Mouse (Mus musculus): ENCODE data around the gene Tada2b. TPM values are rescaled to one million over a fixed set of nuclear protein-coding genes. Genes with fewer than 3 reads are reported as not detected.

The Tada2b gene
- 1.6 TPM in 2 replicates for polyA plus RNA-seq (2015; fragmentation: Nextera tagmentation; extraction: Ambion mirVana)

GRCm38 (mm10) chr5:36484171-36484990 is at the start of gene Tada2b, which contains the start of gene Ccdc96:
Gene Tada2b (minus strand): TSS chr5:36484285.
Gene Ccdc96 (plus strand): TSS chr5:36484588.
- Histone ChIP-seq H3K9ac (ENCODE audit: low read depth, low read length) (peak within 1 kb of the TSS; percentile 92), H3K27ac (ENCODE audit: low read length) (peak within 1 kb of the TSS; percentile 54), H3K9me3 (ENCODE audit: control insufficient read depth, low read length) (no peaks in the 10 kb centered on the region), H3K4me1 (ENCODE audit: control insufficient read depth, insufficient read depth, low read length) (peaks cover 21% of the 10 kb centered on the region), H3K36me3 (ENCODE audit: control insufficient read depth, insufficient read depth, low read length) (no peaks in the 10 kb centered on the region), H3K4me2 (ENCODE audit: low read depth, low read length) (peak within 1 kb of the TSS; percentile 97), H3K27me3 (replicated peaks; ENCODE audit: control insufficient read depth, insufficient read depth, low read length) (peaks cover 10% of the 10 kb centered on the region; the same call in 1 of the 2 replicates), H3K4me3 (ENCODE audit: low read length) (peak within 1 kb of the TSS; percentile 90)
- under 1% methylated on average over 79 of the region's 97 CpGs for WGBS
- peak; percentile 99 for ATAC-seq

DNA sequence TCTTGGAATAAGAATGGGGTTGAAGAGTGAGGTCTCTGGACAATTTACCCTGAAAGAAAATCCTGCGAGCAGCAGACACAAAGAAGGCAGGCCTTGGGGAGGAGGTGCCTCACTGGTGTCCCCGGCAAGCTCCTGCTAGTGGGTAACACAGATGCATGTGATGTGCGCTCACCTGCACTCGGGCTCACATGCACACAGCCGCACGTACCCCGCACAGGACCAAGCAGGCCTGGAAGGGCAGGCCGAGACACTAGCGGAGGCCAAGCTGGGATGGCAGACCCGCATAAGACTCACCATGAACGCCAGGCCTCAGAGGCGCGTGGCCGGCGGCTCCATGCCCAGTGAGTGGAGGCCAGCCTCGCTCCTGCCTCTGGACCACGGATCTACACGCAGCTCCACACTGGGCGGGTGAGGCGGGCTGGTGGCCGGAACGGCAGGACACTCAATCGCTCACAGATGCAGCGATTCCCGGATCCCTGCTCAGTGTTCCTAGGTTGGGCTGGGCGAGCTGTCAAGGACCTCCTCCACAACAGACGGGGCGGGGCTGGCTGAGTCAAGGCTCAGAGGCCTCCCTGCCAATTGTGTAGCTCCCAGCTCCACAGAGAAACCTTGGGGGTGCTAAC is 46.2 kb upstream of the Tada2b start:
- H3K36me3 ChIP-seq (ENCODE audit: control insufficient read depth, insufficient read depth, low read length): no peaks in the 10 kb centered on the region
- H3K9me3 ChIP-seq (ENCODE audit: control insufficient read depth, low read length): no peaks in the 10 kb centered on the region
- H3K9ac ChIP-seq (ENCODE audit: low read depth, low read length): peak overlapping the region; percentile 90
- no peaks in the 10 kb centered on the region for H3K27me3 ChIP-seq (replicated peaks; ENCODE audit: control insufficient read depth, insufficient read depth, low read length)
- peak; percentile 96 for ATAC-seq
- peaks cover 24% of the 10 kb centered on the region for H3K4me1 ChIP-seq (ENCODE audit: control insufficient read depth, insufficient read depth, low read length)
- under 1% methylated on average over 28 of the region's 28 CpGs for WGBS
- H3K27ac ChIP-seq (ENCODE audit: low read length): peak overlapping the region; percentile 91
- peak overlapping the region; percentile 85 for H3K4me2 ChIP-seq (ENCODE audit: low read depth, low read length)
- H3K4me3 ChIP-seq (ENCODE audit: low read length): peak overlapping the region; percentile 77

DNA sequence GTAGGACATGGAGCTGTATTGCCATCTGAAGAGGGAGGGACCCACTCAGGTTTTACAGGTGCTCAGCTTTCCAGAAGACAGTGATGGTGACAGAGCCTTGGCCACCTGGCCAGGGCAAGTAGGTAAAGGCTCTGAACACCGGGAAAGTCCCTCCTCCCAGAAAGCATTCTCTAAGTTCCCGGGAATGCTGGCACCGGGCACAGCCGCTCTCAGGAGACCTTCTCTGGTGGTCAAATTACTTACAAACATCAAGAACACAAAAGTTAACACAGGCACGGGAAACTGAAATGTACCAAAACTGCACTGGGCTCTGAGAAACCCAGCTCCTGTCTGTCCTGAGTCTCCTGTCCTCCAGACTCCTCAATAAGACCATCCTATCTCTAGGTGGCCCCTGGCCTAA is 45.6 kb upstream of the Tada2b start:
- Histone ChIP-seq H3K27ac (ENCODE audit: low read length) (peak overlapping the region; percentile 91; the same call in 1 of the 2 replicates), H3K4me1 (ENCODE audit: control insufficient read depth, insufficient read depth, low read length) (peaks cover 24% of the 10 kb centered on the region), H3K27me3 (replicated peaks; ENCODE audit: control insufficient read depth, insufficient read depth, low read length) (no peaks in the 10 kb centered on the region)

GRCm38 (mm10) chr5:36526921-36527320 is 42.8 kb upstream of the Tada2b start:
- Histone ChIP-seq H3K9ac (ENCODE audit: low read depth, low read length) (no peak overlapping the region), H3K27ac (ENCODE audit: low read length) (no peak overlapping the region), H3K27me3 (replicated peaks; ENCODE audit: control insufficient read depth, insufficient read depth, low read length) (no peaks in the 10 kb centered on the region), H3K4me2 (ENCODE audit: low read depth, low read length) (no peak overlapping the region), H3K4me3 (ENCODE audit: low read length) (no peak overlapping the region), H3K4me1 (ENCODE audit: control insufficient read depth, insufficient read depth, low read length) (peaks cover 19% of the 10 kb centered on the region), H3K9me3 (ENCODE audit: control insufficient read depth, low read length) (no peaks in the 10 kb centered on the region), H3K36me3 (ENCODE audit: control insufficient read depth, insufficient read depth, low read length) (no peaks in the 10 kb centered on the region)
- 85% methylated on average over 2 of the region's 2 CpGs for WGBS
- ATAC-seq: no peak

More for the DNA sequence above, 45.6 kb upstream of the Tada2b start:
- Histone ChIP-seq H3K9me3 (ENCODE audit: control insufficient read depth, low read length) (no peaks in the 10 kb centered on the region), H3K9ac (ENCODE audit: low read depth, low read length) (peak overlapping the region; percentile 90), H3K4me3 (ENCODE audit: low read length) (peak overlapping the region; percentile 77), H3K36me3 (ENCODE audit: control insufficient read depth, insufficient read depth, low read length) (no peaks in the 10 kb centered on the region), H3K4me2 (ENCODE audit: low read depth, low read length) (peak overlapping the region; percentile 85)
- WGBS: 8% methylated on average over 5 of the region's 5 CpGs
- ATAC-seq: no peak

GRCm38 (mm10) chr5:36526274-36526673 is 42.2 kb upstream of the Tada2b start:
- WGBS: 79% methylated on average over 5 of the region's 5 CpGs
- peaks cover 18% of the 10 kb centered on the region for H3K4me1 ChIP-seq (ENCODE audit: control insufficient read depth, insufficient read depth, low read length)
- peaks cover 4% of the 10 kb centered on the region; the same call in 1 of the 2 replicates for H3K36me3 ChIP-seq (ENCODE audit: control insufficient read depth, insufficient read depth, low read length)
- H3K9me3 ChIP-seq (ENCODE audit: control insufficient read depth, low read length): no peaks in the 10 kb centered on the region
- ATAC-seq: no peak
- no peaks in the 10 kb centered on the region for H3K27me3 ChIP-seq (replicated peaks; ENCODE audit: control insufficient read depth, insufficient read depth, low read length)
- no peak overlapping the region for H3K4me2 ChIP-seq (ENCODE audit: low read depth, low read length)
- H3K27ac ChIP-seq (ENCODE audit: low read length): no peak overlapping the region; the same call in 1 of the 2 replicates
- no peak overlapping the region for H3K9ac ChIP-seq (ENCODE audit: low read depth, low read length)
- H3K4me3 ChIP-seq (ENCODE audit: low read length): no peak overlapping the region

DNA sequence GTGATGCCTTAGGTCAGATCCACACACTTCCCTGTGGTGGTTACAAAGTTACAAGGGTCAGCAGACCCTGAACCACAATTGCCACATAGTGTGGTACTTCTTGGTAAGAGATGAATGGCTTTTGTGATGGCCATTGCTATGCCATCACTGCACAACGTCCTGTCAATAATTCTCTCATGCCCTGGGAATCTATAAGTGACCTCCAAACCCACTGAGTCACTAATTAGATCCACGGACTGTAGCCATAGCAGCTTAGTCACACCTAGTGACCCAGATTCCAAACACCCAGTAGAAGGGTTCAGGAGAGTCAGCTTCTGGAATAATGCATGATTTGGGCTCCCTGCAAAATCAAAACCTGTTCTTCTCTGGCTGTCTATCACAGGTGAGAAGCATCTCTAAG is 41.1 kb upstream of the Tada2b start:
- WGBS: 74% methylated on average over 2 of the region's 2 CpGs
- peaks cover 5% of the 10 kb centered on the region; the same call in 1 of the 2 replicates for H3K36me3 ChIP-seq (ENCODE audit: control insufficient read depth, insufficient read depth, low read length)
- no peak overlapping the region for H3K4me3 ChIP-seq (ENCODE audit: low read length)
- no peak overlapping the region for H3K27ac ChIP-seq (ENCODE audit: low read length)
- H3K9me3 ChIP-seq (ENCODE audit: control insufficient read depth, low read length): no peaks in the 10 kb centered on the region
- peaks cover 12% of the 10 kb centered on the region for H3K4me1 ChIP-seq (ENCODE audit: control insufficient read depth, insufficient read depth, low read length)
- H3K27me3 ChIP-seq (replicated peaks; ENCODE audit: control insufficient read depth, insufficient read depth, low read length): no peaks in the 10 kb centered on the region
- no peak overlapping the region for H3K9ac ChIP-seq (ENCODE audit: low read depth, low read length)
- H3K4me2 ChIP-seq (ENCODE audit: low read depth, low read length): no peak overlapping the region
- no peak for ATAC-seq

DNA sequence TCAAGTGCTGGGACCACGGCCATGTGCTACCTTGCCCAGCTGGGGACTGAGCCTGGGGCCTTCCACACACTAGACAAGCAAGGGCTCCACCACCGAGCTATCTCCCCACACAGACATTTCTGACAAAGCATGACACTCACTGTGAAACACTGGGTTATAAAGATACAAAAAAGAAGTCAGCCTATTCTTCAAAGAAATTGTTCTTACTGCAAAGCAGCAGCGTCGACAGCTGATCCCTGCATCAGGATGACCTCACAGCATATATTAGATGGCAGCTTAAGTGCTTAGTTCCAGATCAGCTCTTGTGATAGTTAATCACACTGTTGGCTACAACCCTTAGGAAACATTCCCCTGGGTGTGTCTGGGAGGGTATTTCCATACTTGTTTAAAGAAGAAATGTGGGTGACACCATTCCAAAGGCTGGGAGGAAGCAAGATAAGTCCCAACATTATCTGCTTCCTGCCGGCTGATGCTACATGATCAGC is 39.2 kb upstream of the Tada2b start:
- H3K36me3 ChIP-seq (ENCODE audit: control insufficient read depth, insufficient read depth, low read length): peaks cover 9% of the 10 kb centered on the region; the same call in 1 of the 2 replicates
- H3K4me2 ChIP-seq (ENCODE audit: low read depth, low read length): no peak overlapping the region
- H3K27me3 ChIP-seq (replicated peaks; ENCODE audit: control insufficient read depth, insufficient read depth, low read length): no peaks in the 10 kb centered on the region
- H3K9me3 ChIP-seq (ENCODE audit: control insufficient read depth, low read length): no peaks in the 10 kb centered on the region
- no peaks in the 10 kb centered on the region for H3K4me1 ChIP-seq (ENCODE audit: control insufficient read depth, insufficient read depth, low read length)
- H3K4me3 ChIP-seq (ENCODE audit: low read length): no peak overlapping the region
- H3K27ac ChIP-seq (ENCODE audit: low read length): no peak overlapping the region
- H3K9ac ChIP-seq (ENCODE audit: low read depth, low read length): no peak overlapping the region
- ATAC-seq: no peak
- WGBS: 78% methylated on average over 5 of the region's 5 CpGs

DNA sequence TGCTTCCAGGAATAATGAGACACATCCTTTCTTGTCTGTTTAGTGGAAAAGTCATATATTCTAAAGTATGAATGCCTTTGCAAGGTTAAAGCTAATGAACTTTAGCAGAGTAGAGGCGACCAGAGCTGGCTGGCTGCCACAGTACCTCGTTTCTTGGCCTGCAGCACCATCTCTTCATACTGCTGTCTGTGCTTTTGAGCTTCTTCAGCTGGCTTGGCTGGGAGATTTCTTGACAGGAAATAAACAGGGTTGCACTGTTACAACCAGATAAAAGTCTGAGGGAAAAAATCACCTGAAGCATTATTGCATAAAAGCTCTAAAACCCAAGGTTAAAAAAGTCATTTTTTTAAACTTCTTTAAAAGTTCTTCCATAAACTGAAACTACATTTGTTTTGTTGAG is 38.7 kb upstream of the Tada2b start:
- ATAC-seq: no peak
- no peaks in the 10 kb centered on the region for H3K9me3 ChIP-seq (ENCODE audit: control insufficient read depth, low read length)
- no peak overlapping the region for H3K27ac ChIP-seq (ENCODE audit: low read length)
- peaks cover 9% of the 10 kb centered on the region; the same call in 1 of the 2 replicates for H3K36me3 ChIP-seq (ENCODE audit: control insufficient read depth, insufficient read depth, low read length)
- no peak overlapping the region for H3K4me3 ChIP-seq (ENCODE audit: low read length)
- 54% methylated on average over 2 of the region's 2 CpGs for WGBS
- H3K4me1 ChIP-seq (ENCODE audit: control insufficient read depth, insufficient read depth, low read length): no peaks in the 10 kb centered on the region
- H3K9ac ChIP-seq (ENCODE audit: low read depth, low read length): no peak overlapping the region
- H3K4me2 ChIP-seq (ENCODE audit: low read depth, low read length): no peak overlapping the region
- no peaks in the 10 kb centered on the region for H3K27me3 ChIP-seq (replicated peaks; ENCODE audit: control insufficient read depth, insufficient read depth, low read length)

DNA sequence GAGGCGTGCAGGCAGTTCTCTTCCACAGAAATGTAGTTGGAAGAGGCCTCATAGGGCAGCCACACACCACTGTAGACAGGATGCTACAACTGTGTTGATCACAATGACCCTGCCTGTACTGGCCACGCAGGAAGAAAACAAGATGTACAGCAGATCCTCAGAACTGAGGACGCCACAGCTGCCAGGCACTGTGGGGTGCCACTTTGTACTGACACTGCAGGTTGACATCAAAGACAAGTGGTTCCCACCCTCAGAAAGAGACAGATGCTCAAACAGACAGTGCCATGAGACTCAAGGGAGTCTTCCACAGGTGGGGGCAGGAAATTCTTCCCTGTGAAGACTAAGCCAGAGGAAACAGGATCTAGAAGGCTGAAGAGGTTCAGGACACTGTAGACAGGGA is 35.7 kb upstream of the Tada2b start:
- Histone ChIP-seq H3K9ac (ENCODE audit: low read depth, low read length) (no peak overlapping the region), H3K4me1 (ENCODE audit: control insufficient read depth, insufficient read depth, low read length) (no peaks in the 10 kb centered on the region), H3K36me3 (ENCODE audit: control insufficient read depth, insufficient read depth, low read length) (peaks cover 9% of the 10 kb centered on the region; the same call in 1 of the 2 replicates), H3K27ac (ENCODE audit: low read length) (no peak overlapping the region), H3K9me3 (ENCODE audit: control insufficient read depth, low read length) (no peaks in the 10 kb centered on the region), H3K4me2 (ENCODE audit: low read depth, low read length) (no peak overlapping the region), H3K4me3 (ENCODE audit: low read length) (no peak overlapping the region), H3K27me3 (replicated peaks; ENCODE audit: control insufficient read depth, insufficient read depth, low read length) (no peaks in the 10 kb centered on the region)
- whole genome bisulfite sequencing: 88% methylated on average over 3 of the region's 3 CpGs
- no peak for ATAC-seq
